In genomic region chr7:28137613-28138012, GRCm38 (mm10) we compare ENCODE assay signal across 9 mouse cellular contexts. TPM values are rescaled to one million over a fixed set of nuclear protein-coding genes. Genes with fewer than 3 reads are reported as not detected.
A peak's percentile ranks its signal among the peaks of the same experiment; 100 is the strongest.
DNase-seq lines count a peak whose midpoint lies in the region; ATAC-seq lines count a peak whose summit lies in the region.
"Had no signal": no experiment of that assay in that cellular context is flagged by ENCODE, and none has a peak within 500 bp of the region (broad histone marks: within the 10 kb centered on the region; RNA-seq: fewer than 3 reads in every experiment).

No protein-coding gene starts in this region.

- H3K4me1 ChIP-seq in liver, embryonic 11.5 days (replicated peaks; ENCODE audit: control insufficient read depth, insufficient read depth, low read length): no peaks in the 10 kb centered on the region
- no peaks in the 10 kb centered on the region for H3K4me1 ChIP-seq in neural tube, embryonic 11.5 days (ENCODE audit: control insufficient read depth, insufficient read depth, low read length)
- no peaks in the 10 kb centered on the region for H3K4me1 ChIP-seq in midbrain, embryonic 11.5 days (ENCODE audit: control insufficient read depth, insufficient read depth, low read length)

- no peak for ATAC-seq in CD4-positive, CD25-positive, alpha-beta regulatory T cell, adult 4 months
- no peak for ATAC-seq in liver, embryonic 11.5 days (replicated peaks; ENCODE audit: low FRiP score)
- no peak for ATAC-seq in neural tube, embryonic 11.5 days (ENCODE audit: insufficient read depth, low FRiP score, low TSS enrichment)
- ATAC-seq in midbrain, embryonic 11.5 days (ENCODE audit: low FRiP score): no peak

- no peak overlapping the region for H3K4me2 ChIP-seq in liver, embryonic 11.5 days
- H3K4me2 ChIP-seq in neural tube, embryonic 11.5 days (ENCODE audit: low read depth): no peak overlapping the region
- no peak overlapping the region for H3K4me2 ChIP-seq in midbrain, embryonic 11.5 days

- no peaks in the 10 kb centered on the region for H3K36me3 ChIP-seq in liver, embryonic 11.5 days (ENCODE audit: control insufficient read depth, insufficient read depth, low read length)
- H3K36me3 ChIP-seq in neural tube, embryonic 11.5 days (ENCODE audit: control insufficient read depth, insufficient read depth, low read length): no peaks in the 10 kb centered on the region
- no peaks in the 10 kb centered on the region for H3K36me3 ChIP-seq in midbrain, embryonic 11.5 days (ENCODE audit: control insufficient read depth, insufficient read depth, low read length)

- DNase-seq in CD4-positive, CD25-positive, alpha-beta regulatory T cell, adult 2 months (ENCODE audit: low read depth, low spot score): peak; percentile 36
- peak; percentile 12 for DNase-seq in liver
- no peak for DNase-seq in liver, embryonic 11.5 days (ENCODE audit: low spot score)
- DNase-seq in c-Kit-positive CD71-positive TER-119-negative erythroid progenitor cells, embryonic 14.5 days (ENCODE audit: low read depth): peak; percentile 19
- DNase-seq in kidney, adult 9 months: peak; percentile 37
- DNase-seq in neural tube, embryonic 11.5 days (ENCODE audit: low spot score): peak; percentile 49
- DNase-seq in midbrain, embryonic 11.5 days (ENCODE audit: low spot score, missing footprints): no peak

- H3K27me3 ChIP-seq in liver, embryonic 11.5 days (replicated peaks; ENCODE audit: control insufficient read depth, insufficient read depth, low read length): no peaks in the 10 kb centered on the region
- H3K27me3 ChIP-seq in neural tube, embryonic 11.5 days (ENCODE audit: control insufficient read depth, insufficient read depth, low read length): no peaks in the 10 kb centered on the region
- H3K27me3 ChIP-seq in midbrain, embryonic 11.5 days (ENCODE audit: control insufficient read depth, insufficient read depth, low read length): no peaks in the 10 kb centered on the region

- WGBS in liver, embryonic 11.5 days: 61% methylated on average over 5 of the region's 5 CpGs
- whole genome bisulfite sequencing in neural tube, embryonic 11.5 days: 63% methylated on average over 5 of the region's 5 CpGs
- WGBS in midbrain, embryonic 11.5 days: 58% methylated on average over 5 of the region's 5 CpGs

- no peak overlapping the region for H3K27ac ChIP-seq in liver, embryonic 11.5 days (ENCODE audit: low read depth, low read length)
- H3K27ac ChIP-seq in neural tube, embryonic 11.5 days (ENCODE audit: low read depth, low read length): no peak overlapping the region
- H3K27ac ChIP-seq in midbrain, embryonic 11.5 days (ENCODE audit: low read depth, low read length): no peak overlapping the region
- H3K27ac ChIP-seq: macrophage had no signal

- H3K9me3 ChIP-seq in liver, embryonic 11.5 days (ENCODE audit: control insufficient read depth, low read length): peaks cover 2% of the 10 kb centered on the region; the same call in 1 of the 2 replicates
- no peaks in the 10 kb centered on the region; the same call in 1 of the 2 replicates for H3K9me3 ChIP-seq in neural tube, embryonic 11.5 days (ENCODE audit: control insufficient read depth, low read length)
- H3K9me3 ChIP-seq in midbrain, embryonic 11.5 days (ENCODE audit: control insufficient read depth, low read length): no peaks in the 10 kb centered on the region

- no peak overlapping the region for H3K9ac ChIP-seq in liver, embryonic 11.5 days (ENCODE audit: low read depth, low read length)
- H3K9ac ChIP-seq in neural tube, embryonic 11.5 days (ENCODE audit: low read length): no peak overlapping the region
- no peak overlapping the region for H3K9ac ChIP-seq in midbrain, embryonic 11.5 days (ENCODE audit: low read length)

- H3K4me3 ChIP-seq in liver, embryonic 11.5 days (ENCODE audit: low read depth, low read length): no peak overlapping the region
- no peak overlapping the region for H3K4me3 ChIP-seq in neural tube, embryonic 11.5 days (ENCODE audit: low read depth, low read length)
- H3K4me3 ChIP-seq in midbrain, embryonic 11.5 days (ENCODE audit: low read depth, low read length): no peak overlapping the region

RNA-seq across cellular contexts. Expression of gene 9530053A07Rik, which starts 8.3 kb away (rescaled TPM):
- not detected for polyA plus RNA-seq in CD4-positive, CD25-positive, alpha-beta regulatory T cell, adult 4 months (2017; shearing (Covaris generic))
- not detected in 2 replicates for polyA plus RNA-seq in liver, embryonic 11.5 days (2014; fragmentation: Nextera tagmentation; extraction: Ambion mirVana)
- polyA plus RNA-seq in neural tube, embryonic 11.5 days (2014; fragmentation: Nextera tagmentation; extraction: Ambion mirVana): 0.05 TPM in 1 of 2 replicates, not detected in the other
- 0.03 and 0.08 TPM in 2 replicates for polyA plus RNA-seq in midbrain, embryonic 11.5 days (2014; fragmentation: Nextera tagmentation; extraction: Ambion mirVana)
- polyA plus RNA-seq: macrophage had no signal

RNA-seq across cellular contexts. Expression of gene Fbl, which starts 31.9 kb away (rescaled TPM):
- polyA plus RNA-seq in CD4-positive, CD25-positive, alpha-beta regulatory T cell, adult 4 months (2017; shearing (Covaris generic)): 10 to 100 TPM; 53.5 to 57.0 TPM
- 39.9 and 51.2 TPM in 2 replicates for polyA plus RNA-seq in liver, embryonic 11.5 days (2014; fragmentation: Nextera tagmentation; extraction: Ambion mirVana)
- polyA plus RNA-seq in neural tube, embryonic 11.5 days (2014; fragmentation: Nextera tagmentation; extraction: Ambion mirVana): 38.1 and 38.6 TPM in 2 replicates
- 43.2 and 46.0 TPM in 2 replicates for polyA plus RNA-seq in midbrain, embryonic 11.5 days (2014; fragmentation: Nextera tagmentation; extraction: Ambion mirVana)

RNA-seq across cellular contexts. Expression of gene Dyrk1b, which starts 41.7 kb away (rescaled TPM):
- polyA plus RNA-seq in CD4-positive, CD25-positive, alpha-beta regulatory T cell, adult 4 months (2017; shearing (Covaris generic)): under 1 TPM; 0.54 to 0.63 TPM
- polyA plus RNA-seq in liver, embryonic 11.5 days (2014; fragmentation: Nextera tagmentation; extraction: Ambion mirVana): 5.2 and 6.0 TPM in 2 replicates
- polyA plus RNA-seq in neural tube, embryonic 11.5 days (2014; fragmentation: Nextera tagmentation; extraction: Ambion mirVana): 19.5 and 19.6 TPM in 2 replicates
- polyA plus RNA-seq in midbrain, embryonic 11.5 days (2014; fragmentation: Nextera tagmentation; extraction: Ambion mirVana): 14.5 and 16.0 TPM in 2 replicates

Comparison
In these comparisons a context has a peak if more than half of its experiments do, and no peak if none do; other contexts are left out.
1. DNase-seq: peak in CD4-positive, CD25-positive, alpha-beta regulatory T cell, adult 2 months (single experiment), liver (single experiment), c-Kit-positive CD71-positive TER-119-negative erythroid progenitor cells, embryonic 14.5 days (single experiment), kidney, adult 9 months (single experiment) and neural tube, embryonic 11.5 days (single experiment); none in liver, embryonic 11.5 days (single experiment) and midbrain, embryonic 11.5 days (single experiment).